Mouse (Mus musculus) liver, embryonic 14.5 days (tissue): ENCODE results near the gene 1700011L22Rik. TPM values are rescaled to one million over a fixed set of nuclear protein-coding genes. Genes with fewer than 3 reads are reported as not detected.

ENCODE experiments used
- ATAC-seq: fragments of 200-750 bp; cut with Nextera tagmentation; 2 replicates; pipeline ENCODE4 v1.8.0; 2017; ENCODE audit warnings: moderate number of reproducible peaks, mild to moderate bottlenecking, moderate library complexity; ENCODE audit not compliant: insufficient read depth
- DNase-seq, 3 experiments: peaks; one replicate each; pipeline ENCODE4 v3.0.0-alpha.2; 2012 to 2013; ENCODE audit warnings: low read depth in 3 of 3, low spot score in 3 of 3
- H3K27ac ChIP-seq: fragments of 300-500 bp; sonication (generic); 2 replicates; pipeline ENCODE4 v1.5.1; 2014; ENCODE audit warnings: moderate library complexity, mild to moderate bottlenecking, control low read depth, inconsistent platforms
- H3K27me3 ChIP-seq: fragments of 300-500 bp; sonication (generic); 2 replicates; pipeline ENCODE4 v1.6.1; 2014; ENCODE audit warnings: mild to moderate bottlenecking, low read length, moderate library complexity; ENCODE audit not compliant: control insufficient read depth, insufficient read depth
- H3K36me3 ChIP-seq: fragments of 300-500 bp; sonication (generic); replicated peaks from 2 replicates; pipeline ENCODE4 v1.6.1; 2014; ENCODE audit warnings: low read depth; ENCODE audit not compliant: control insufficient read depth, insufficient read depth
- H3K4me1 ChIP-seq, 2 experiments: fragments of 200-500 bp in 1 of 2; fragments of 300-500 bp in 1 of 2; sonication (generic) in 1 of 2; replicated peaks; 2 replicates each; pipeline ENCODE4 v1.6.1; 2012 to 2014; ENCODE audit warnings: antibody characterized with exemption in 1 of 2, inconsistent platforms in 1 of 2, low read length in 1 of 2; ENCODE audit not compliant: control insufficient read depth in 2 of 2, insufficient read depth in 2 of 2
- H3K4me2 ChIP-seq: fragments of 300-500 bp; sonication (generic); 2 replicates; pipeline ENCODE4 v1.6.1; 2014; ENCODE audit warnings: low read depth, mild to moderate bottlenecking, control low read depth, moderate library complexity
- H3K4me3 ChIP-seq, 2 experiments: fragments of 200-500 bp in 1 of 2; fragments of 300-500 bp in 1 of 2; sonication (generic) in 1 of 2; 2 replicates each; pipeline ENCODE4 v1.5.1; 2012 to 2014; ENCODE audit warnings: low read depth in 2 of 2, low read length in 2 of 2, mild to moderate bottlenecking in 2 of 2, control low read depth in 1 of 2, inconsistent platforms in 1 of 2, moderate library complexity in 1 of 2; ENCODE audit not compliant: insufficient read depth in 1 of 2
- H3K9ac ChIP-seq: fragments of 300-500 bp; sonication (generic); replicated peaks from 2 replicates; pipeline ENCODE4 v1.6.1; 2014; ENCODE audit warnings: mild to moderate bottlenecking, control low read depth, moderate library complexity
- H3K9me3 ChIP-seq: fragments of 300-500 bp; sonication (generic); 2 replicates; pipeline ENCODE4 v1.6.1; 2016; ENCODE audit warnings: low read length, mixed read lengths; ENCODE audit not compliant: control insufficient read depth
- CTCF ChIP-seq: IDR thresholded peaks from 2 replicates; pipeline ENCODE4 v1.5.1; 2016; ENCODE audit warnings: antibody characterized with exemption, low read depth, control low read depth
- EP300 ChIP-seq: IDR thresholded peaks from 2 replicates; pipeline ENCODE4 v1.6.1; 2016; ENCODE audit warnings: antibody characterized with exemption, low read depth
- WGBS: fragments of 180-500 bp; shearing (Covaris S2); extraction: QIAGEN DNeasy Blood & Tissue Kit; methylation state at CpG from one replicate; pipeline ENCODE4 v1.1.7; 2014; ENCODE audit not compliant: insufficient replicate concordance; 5-methylcytosine and 5-hydroxymethylcytosine counted together
- polyA plus RNA-seq, 2 experiments: library from polyadenylated mRNA; depleted of rRNA in 1 of 2; stranded (reverse) in 1 of 2; unstranded in 1 of 2; fragments of >200 nt; fragmentation: Nextera tagmentation in 1 of 2; extraction: Ambion mirVana in 1 of 2; gene quantifications; 2 replicates each; pipeline versions ENCODE4 v1.2.1 to v1.2.3; 2012 to 2014

The 1700011L22Rik gene
- polyA plus RNA-seq, 2 experiments = not detected

GRCm38 (mm10) chr8:79292712-79293264 lies 44.4 kb upstream of the 1700011L22Rik start:
- Histone ChIP-seq H3K36me3 (no peaks in the 10 kb centered on the region), H3K27ac (no peak overlapping the region), H3K4me1 (peaks cover 7 to 12% of the 10 kb centered on the region in 2 experiments), H3K4me2 (no peak overlapping the region), H3K4me3 (no peak overlapping the region), H3K9me3 (no peaks in the 10 kb centered on the region), H3K27me3 (no peaks in the 10 kb centered on the region), H3K9ac (no peak overlapping the region)
- no peak for DNase-seq
- WGBS = 15% methylated on average over 3 of the region's 3 CpGs
- no peak for ATAC-seq
- TF ChIP-seq EP300 = no peak
- no peak for TF ChIP-seq CTCF

DNA sequence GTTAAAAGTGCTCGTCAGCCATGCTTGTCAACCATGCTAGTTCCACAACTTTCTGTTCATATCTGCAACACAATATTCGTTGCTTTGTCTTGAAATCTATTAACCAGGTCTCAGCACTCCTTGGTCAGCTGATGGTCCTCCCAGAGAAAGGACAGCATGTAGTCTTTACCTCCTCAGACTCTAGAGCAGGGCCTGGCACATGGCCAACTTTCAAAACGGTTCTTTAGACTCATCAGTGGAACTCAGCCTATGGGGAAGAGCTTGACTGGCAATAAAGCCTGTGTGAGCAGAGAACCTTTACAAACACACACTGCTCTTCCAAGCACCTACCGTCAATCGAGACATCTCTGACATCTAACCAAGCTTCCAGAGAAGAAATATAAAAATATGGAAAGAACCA lies 41.2 kb upstream of the 1700011L22Rik start:
- peaks cover 7 to 9% of the 10 kb centered on the region in 2 experiments for H3K4me1 ChIP-seq
- no peak overlapping the region for H3K4me2 ChIP-seq
- H3K9ac ChIP-seq = no peak overlapping the region
- TF ChIP-seq CTCF (no peak), EP300 (no peak)
- ATAC-seq (no peak), DNase-seq (no peak)
- 57% methylated on average over 5 of the region's 5 CpGs for WGBS
- H3K27ac ChIP-seq = no peak overlapping the region
- no peaks in the 10 kb centered on the region for H3K27me3 ChIP-seq
- H3K4me3 ChIP-seq = no peak overlapping the region
- H3K36me3 ChIP-seq = no peaks in the 10 kb centered on the region
- H3K9me3 ChIP-seq = no peaks in the 10 kb centered on the region

DNA sequence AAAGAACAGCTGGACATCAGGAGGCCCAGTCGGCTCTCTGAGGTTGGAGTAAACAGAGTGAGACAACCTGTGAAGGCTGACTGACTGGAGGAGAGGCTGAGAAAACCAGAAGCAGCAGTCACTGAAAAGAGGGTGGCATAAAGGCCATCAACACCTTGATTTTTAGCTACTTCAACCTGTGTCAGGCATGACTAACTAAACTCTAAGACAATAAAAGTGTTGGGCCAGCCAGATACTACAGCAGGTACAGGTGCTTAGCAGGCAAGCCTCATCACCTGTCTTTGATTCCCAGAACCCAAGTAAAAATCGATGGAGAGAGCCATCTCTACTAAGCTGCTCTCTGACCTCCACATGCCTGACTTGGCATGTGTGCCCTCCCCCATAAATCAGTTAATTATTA lies 40.3 kb upstream of the 1700011L22Rik start:
- 52% methylated on average over 2 of the region's 2 CpGs for WGBS
- Histone ChIP-seq H3K27me3 (no peaks in the 10 kb centered on the region), H3K4me3 (no peak overlapping the region), H3K36me3 (no peaks in the 10 kb centered on the region), H3K4me2 (no peak overlapping the region), H3K9ac (no peak overlapping the region), H3K4me1 (peaks cover 5 to 9% of the 10 kb centered on the region in 2 experiments), H3K9me3 (no peaks in the 10 kb centered on the region), H3K27ac (no peak overlapping the region)
- DNase-seq (no peak), ATAC-seq (no peak)
- no peak for TF ChIP-seq EP300
- no peak for TF ChIP-seq CTCF

- no peak for TF ChIP-seq CTCF
- no peak for TF ChIP-seq EP300
- H3K27ac ChIP-seq = no peak overlapping the region
- no peak overlapping the region for H3K4me2 ChIP-seq
- no peaks in the 10 kb centered on the region for H3K36me3 ChIP-seq
- H3K27me3 ChIP-seq = no peaks in the 10 kb centered on the region
- H3K9me3 ChIP-seq = no peaks in the 10 kb centered on the region
- no peak overlapping the region for H3K4me3 ChIP-seq
- no peak for DNase-seq
- H3K9ac ChIP-seq = no peak overlapping the region
- no peak for ATAC-seq
- H3K4me1 ChIP-seq = peaks cover under 1 to 6% of the 10 kb centered on the region in 2 experiments
- WGBS = 60% methylated on average over 4 of the region's 4 CpGs
Observed at GRCm38 (mm10) chr8:79288250-79288649, 39.9 kb upstream of the 1700011L22Rik start.

- Histone ChIP-seq H3K9me3 (no peaks in the 10 kb centered on the region), H3K9ac (no peak overlapping the region), H3K4me2 (no peak overlapping the region), H3K36me3 (no peaks in the 10 kb centered on the region), H3K27me3 (no peaks in the 10 kb centered on the region), H3K4me3 (no peak overlapping the region), H3K4me1 (no peaks in the 10 kb centered on the region), H3K27ac (no peak overlapping the region)
- ATAC-seq = no peak
- 60% methylated on average over 3 of the region's 3 CpGs for WGBS
- no peak for DNase-seq
- no peak for TF ChIP-seq EP300
- TF ChIP-seq CTCF = no peak
Observed at GRCm38 (mm10) chr8:79286424-79286823, 38.1 kb upstream of the 1700011L22Rik start.
